Mouse (Mus musculus) gastrocnemius, postnatal 10 days (tissue): ENCODE data around the gene Sipa1l2. TPM values are rescaled to one million over a fixed set of nuclear protein-coding genes. Genes with fewer than 3 reads are reported as not detected.

Experiments
- DNase-seq: peaks from one replicate; pipeline ENCODE4 v3.0.0; 2021; ENCODE audit warnings: mixed read lengths
- total RNA-seq, 2 experiments: library from RNA; stranded (reverse); gene quantifications; 2 replicates each; pipeline ENCODE4 v1.2.3; 2021

Sipa1l2 gene
- total RNA-seq, 2 experiments from 2014 or later: 12.9 to 16.7 TPM

DNA sequence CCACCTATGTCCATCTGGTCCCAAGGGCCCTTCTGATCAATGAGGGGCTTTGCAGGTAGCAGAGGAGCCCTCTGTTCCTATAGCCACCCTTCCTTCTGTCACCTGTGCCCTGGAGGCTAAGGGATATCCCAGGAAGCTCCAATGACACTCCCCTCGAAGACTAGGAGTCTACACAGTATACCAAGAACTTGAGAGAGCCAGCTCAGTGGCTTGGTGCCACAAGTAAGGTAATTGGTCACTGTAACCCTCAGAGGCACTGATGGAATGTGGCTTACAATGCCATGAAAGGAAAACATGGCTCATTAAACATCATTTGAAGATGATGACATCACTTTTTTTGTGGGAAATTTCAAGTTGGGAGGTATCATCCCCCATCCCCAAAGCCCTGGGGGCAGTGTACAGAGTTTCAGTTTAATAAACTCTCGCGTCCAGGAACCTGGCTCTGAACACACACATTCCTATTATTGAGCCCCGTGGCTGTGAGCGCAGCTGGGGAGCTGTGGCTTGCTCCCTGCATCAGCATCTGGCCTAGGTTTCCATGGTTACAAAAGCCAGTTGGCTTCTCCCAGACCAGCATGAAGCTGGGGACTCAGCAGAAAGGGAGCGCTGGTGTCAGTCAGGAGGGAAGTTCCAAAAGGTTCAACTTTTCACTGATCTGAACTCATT lies 104.3 kb downstream of the Sipa1l2 start:
- DNase-seq: no peak

DNA sequence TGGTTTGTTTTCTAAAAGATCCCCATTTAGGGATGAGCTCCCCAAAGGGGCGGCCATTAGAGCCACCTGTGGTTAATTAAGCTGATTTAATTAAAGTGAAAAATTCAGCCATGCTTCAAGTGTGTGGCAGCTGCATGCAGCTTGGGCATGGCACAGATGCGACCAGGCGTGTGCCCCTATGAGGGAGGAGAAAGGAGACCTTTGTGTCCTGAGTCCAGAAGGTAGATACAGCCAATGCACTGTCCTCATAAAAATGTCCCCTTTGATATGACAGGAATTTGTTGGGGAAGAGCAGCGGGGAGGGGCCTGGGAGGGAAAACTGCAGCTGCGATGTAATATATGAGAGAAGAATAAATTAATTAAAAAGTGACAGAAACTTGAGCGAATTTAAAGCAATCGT lies 106.7 kb downstream of the Sipa1l2 start:
- DNase-seq: no peak

DNA sequence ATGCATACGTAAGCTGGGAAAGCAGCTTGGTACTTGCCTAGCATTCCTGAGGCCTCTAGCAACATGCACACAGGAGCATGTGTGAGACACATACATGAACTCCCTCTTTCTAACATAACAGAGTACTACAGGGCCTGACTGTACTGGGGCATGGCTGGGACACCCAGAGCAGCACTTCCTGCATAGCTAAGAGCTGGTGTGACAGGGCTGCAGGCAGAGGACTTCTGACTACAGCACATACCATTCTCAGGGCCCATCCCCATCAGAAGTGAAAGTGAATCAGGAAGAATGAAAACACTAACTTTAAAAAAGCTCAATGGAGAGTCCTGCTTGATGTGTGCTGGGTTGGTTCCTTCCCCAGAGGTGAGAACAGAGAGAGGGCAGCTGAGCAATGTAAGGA lies 108.1 kb downstream of the Sipa1l2 start:
- DNase-seq: no peak

DNA sequence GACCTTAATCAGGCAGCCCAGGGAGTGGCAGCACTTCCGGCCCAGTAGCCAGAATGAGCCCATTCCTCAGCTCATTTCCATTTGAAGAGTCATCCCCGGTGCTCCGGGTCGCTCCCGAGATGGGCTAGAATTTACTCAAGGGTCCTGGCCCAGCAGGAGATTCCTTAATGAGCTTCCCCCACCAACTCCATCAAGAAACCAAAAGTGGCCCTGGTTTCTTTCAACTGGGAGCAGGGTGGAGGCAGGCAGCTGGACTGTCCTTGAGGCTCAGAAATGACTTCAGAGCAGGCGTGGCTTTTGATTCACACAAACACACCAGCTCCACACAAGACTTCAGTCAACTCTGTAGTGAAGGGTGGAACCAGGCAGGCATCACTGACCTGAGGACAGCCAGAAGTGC lies 109.0 kb downstream of the Sipa1l2 start:
- no peak for DNase-seq

DNA sequence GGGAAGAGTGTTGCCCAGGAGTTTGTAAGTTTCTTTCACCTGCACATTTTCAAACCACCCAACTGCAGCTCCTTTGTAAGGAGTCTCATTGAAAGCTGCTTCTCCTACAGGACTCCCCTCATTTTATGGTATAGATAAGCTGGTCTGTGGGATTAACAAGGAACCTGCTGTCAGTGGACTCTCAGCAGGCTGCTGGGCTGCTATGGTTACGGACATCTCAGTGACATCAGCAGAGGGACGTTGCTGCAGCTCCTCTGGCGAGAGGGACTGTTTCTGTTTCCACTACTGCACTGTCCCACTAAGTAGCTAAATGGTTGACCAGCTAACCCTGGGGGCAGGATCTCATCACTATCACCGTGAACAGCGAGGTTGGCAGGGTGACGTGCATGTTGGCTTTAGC lies 120.6 kb downstream of the Sipa1l2 start:
- DNase-seq: no peak

DNA sequence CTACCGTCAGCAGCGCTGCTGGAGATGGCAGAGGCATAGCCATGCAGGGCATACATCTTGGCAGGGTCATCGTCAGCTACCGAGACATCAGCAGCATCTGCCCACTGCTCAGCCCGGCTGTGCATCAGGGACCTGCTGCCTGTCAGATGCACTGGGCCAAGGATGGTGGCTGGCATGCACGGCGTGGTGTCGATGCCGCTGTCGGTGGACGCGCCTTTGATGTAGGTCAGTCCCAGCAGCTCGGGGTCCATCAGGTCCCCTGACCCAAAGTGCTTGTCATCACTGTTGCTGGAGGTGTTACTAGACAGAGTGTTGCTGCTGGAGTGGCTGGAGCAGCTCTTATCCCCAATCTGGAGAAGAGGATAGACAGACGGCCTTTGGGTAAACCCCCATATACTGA lies 122.1 kb downstream of the Sipa1l2 start:
- DNase-seq: no peak

DNA sequence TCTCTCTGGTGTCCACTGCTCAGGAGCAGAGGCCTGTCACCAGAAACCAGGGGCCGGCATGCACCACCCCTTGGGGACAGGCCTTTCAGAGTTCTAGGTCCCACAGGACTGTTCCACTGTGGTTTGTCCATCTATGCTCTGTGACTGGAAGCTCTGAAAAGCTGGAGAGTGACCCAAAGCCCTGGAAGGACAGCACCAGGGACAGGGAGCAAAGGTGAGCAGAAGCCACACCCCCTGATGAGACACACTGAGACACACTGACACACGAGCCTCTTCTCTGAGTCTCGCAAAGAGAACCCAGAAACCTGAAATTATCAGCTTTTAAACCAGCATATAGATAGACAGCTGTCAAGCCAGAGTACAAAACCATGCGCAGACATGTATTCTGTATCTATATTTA lies 123.4 kb downstream of the Sipa1l2 start:
- DNase-seq: no peak

DNA sequence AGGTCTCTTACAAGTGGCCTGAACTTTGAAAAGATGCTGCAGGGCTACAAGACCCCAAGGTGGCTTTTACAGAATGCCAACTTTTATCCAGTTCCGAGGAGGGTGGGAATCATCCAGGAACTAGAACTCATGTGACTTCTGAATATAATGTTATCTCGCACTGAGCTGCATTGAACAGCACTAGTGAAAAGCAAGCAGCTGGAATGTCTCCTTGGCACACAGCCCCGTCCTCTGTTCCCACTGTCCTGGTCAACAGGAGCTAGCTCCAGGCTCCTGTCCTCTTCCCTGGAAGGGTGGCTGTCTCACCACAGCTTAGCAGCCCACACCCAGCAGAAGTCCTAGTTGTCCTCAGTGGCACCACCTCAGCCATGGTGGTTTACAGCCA lies 124.4 kb downstream of the Sipa1l2 start:
- DNase-seq: peak; percentile 41

DNA sequence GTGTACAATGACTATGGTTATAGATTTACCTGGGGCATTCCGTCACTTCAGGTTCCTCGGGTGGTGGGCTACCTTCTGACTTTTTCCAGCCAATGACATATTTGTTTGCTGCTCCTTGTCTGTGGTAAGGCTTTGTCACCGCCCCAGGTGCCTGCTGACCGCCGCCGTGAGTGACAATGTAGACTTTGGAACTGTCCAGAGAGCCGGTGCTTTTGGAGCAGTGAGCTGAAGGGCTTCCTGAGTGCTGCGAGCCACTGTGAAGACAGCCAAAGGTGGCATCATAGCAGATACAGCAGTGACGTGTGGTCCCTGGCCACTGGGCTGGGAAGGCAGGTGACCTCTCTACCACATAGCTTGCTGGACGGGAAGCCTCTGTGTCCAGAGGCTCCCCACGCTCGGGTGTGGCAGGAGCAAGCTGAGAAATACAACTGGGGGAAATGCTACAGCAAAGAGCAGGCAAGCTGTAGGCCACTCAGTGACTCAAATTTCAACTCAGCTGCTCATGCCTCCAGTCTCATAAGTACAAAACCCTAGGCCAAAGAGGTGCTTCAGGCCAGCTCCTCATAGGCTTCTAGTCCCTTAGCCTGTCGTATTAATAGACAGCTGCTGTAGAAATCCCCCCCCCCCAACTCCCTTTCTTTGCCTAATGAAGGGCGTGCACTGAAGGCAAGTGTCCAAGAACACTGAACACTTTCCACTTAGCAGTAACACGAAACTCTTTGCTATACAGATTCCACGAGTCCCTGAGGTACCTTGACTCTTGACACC lies 125.0 kb downstream of the Sipa1l2 start:
- DNase-seq: no peak

DNA sequence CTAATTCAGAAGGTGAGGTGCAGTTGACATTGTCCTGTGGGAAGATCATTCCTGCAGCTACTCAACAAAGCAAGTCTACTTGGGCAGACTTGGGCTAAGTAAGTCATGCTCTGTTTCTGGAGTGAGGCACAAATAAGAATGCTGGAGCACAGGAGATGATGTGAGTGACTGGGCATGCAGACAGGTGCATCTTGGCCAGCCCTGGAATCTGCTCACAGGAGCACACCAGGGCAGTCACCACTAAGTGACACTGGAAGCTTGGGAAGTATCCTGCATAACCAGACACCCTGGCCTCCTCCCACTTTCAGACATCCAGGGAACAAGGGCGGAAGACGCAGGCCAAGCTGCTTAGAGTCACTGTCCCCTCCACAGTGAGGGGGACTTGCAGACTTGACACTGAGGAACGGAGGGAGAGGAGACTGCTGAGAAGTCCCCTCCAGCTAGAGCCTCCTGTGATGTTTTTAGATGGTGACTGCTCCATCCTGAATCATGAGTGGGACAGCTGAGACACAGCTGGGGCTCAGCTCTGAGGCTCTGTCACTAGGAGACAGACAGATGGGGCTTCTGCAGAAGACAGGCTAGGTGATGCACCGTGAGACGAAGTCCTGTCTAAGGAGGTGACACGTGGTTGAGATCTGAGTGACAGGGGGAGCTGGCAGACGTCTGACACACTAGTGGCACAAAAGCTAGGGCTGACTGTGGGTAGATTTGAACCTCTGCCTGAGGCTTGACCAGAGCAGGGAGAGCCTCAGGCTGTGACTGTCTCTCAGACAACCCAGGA lies 134.1 kb downstream of the Sipa1l2 start:
- no peak for DNase-seq

DNA sequence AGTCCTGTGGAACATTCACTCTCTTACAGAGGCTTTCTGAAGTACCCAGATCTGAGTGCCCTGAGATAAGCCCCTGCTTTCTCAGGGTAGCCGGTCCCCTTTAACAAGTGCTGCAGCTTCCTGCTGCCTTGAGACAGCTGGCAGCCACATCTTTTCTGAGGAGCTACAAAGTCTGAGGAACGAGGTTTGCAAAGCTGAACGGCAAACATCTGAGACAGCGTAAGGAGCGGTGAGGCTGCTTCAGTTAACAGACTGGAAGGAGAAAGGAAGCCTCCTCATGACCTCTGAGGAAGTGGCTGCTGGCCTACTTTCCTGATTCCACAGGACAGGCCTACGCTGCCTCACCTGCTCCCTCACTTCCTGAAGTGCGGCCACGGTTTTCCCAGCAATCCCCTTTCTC lies 135.5 kb downstream of the Sipa1l2 start:
- DNase-seq: no peak

DNA sequence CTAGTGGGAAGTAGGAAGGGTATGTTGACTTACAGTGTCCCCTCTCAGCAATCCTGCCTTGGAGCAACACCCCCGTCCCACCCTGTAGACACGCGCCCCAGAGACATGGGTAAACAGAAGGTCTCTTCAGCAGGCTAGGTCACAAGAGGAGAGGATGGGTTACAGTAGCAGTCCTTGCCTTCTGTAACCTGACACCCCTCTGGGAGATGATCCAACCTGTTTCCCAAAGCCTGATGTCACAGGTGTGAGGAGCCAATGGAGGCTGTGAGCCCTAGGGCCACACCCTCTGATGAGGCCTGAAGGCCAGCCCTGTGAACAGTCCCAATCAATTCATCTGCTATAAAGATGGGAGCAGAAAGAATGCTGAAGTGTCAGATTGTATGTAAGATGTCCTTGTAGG lies 138.3 kb downstream of the Sipa1l2 start:
- peak; percentile 60 for DNase-seq

DNA sequence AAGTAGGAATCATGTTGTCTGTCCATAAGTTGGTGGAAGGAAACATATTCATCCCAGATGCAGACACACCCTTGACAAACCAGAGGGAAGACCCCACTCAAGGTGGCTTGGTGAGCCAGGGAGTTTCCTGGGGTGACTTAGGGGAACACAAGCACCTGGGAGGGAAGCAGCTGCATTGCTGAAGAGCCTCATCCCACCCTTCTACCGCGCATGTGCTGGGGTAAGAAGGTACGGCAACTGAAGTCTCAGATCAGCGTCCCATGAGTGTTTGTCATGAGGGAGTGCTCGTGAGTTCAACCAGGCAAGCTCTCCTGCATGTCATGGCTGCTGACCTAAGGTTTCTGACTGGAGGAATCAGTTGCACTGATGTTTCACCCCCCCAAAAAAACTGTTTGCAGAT lies 138.8 kb downstream of the Sipa1l2 start:
- no peak for DNase-seq

DNA sequence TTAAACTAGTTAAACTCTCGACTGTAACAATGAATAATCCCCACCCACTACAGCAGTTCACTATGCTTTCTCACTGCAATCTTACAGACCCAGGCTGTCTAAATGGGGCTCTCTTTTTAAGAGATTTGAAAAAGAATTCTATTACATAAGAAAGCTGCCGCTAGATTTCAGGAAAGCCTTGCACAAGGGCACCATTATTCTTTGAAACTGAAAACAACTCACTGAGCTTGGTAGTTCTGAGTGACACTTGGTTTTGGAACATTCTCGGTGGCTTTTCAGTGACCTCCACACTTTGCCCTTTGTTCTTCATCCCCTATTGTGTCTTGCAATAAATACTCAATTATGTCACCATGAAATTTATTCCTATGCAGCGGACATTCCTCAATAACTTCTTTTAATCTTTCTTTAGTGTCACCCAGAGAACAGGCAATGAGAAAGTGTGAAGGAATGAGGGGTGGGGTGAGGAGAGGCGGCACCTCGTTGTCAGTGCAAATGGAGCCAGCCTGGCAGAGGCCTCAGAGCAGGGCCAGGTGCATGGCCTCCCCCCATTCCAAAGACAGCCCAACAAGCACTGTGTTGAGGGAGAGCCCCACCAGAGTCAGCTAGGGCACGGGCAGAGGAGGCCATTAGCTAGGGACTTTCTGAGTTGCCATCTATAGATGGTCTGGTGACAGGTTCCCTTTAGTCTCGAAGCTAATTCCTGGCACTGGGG lies 140.5 kb downstream of the Sipa1l2 start:
- DNase-seq: no peak

DNA sequence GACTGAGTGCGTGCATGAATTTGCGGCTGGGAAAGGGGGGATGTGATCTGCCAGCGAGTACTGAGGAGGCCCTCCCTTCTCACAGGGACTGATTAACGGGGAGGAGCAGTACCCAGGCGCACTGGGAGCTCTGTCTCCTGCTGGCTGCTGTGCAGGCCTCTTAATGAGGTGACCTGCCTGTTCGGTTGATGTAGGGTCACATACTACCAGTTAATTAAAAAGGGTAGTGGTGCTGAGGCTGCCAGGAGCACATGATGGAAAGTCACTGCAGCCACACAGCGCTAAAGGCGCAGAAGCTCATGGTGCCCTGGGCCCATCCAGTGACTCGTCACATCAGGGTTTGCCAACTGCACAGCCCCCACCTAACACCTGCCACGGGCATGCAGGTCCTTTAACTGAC lies 145.7 kb downstream of the Sipa1l2 start:
- no peak for DNase-seq

DNA sequence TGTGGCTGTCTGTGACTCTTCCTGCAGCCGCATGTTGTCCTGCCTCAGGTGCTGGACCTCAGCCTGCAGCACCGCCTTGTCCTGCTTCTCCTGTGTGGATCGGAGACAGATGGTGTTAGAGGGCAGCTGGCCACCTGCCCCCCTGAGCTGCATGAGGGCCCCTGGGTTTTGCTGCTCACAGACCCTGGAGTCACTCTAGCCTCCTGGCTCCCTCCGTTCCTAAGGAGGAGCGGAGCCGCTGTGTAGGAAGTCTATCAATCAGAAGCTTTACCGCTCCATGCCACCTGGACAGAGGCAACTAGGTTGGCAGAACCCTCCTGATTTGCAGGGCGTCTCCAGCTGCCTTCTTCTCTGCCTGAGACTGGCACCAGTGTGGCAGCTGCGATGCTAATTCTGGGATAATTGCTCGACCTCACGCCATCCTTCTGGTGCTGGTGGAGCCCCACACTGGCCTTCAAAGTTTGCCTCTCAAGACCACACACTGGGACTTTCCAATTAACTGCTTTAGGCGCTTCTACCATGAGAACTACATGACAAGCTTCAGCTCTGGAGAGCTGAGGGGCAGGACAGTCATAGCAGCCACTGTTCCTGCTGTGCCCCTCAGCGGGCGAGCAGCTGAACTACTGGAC lies 150.3 kb downstream of the Sipa1l2 start:
- no peak for DNase-seq

DNA sequence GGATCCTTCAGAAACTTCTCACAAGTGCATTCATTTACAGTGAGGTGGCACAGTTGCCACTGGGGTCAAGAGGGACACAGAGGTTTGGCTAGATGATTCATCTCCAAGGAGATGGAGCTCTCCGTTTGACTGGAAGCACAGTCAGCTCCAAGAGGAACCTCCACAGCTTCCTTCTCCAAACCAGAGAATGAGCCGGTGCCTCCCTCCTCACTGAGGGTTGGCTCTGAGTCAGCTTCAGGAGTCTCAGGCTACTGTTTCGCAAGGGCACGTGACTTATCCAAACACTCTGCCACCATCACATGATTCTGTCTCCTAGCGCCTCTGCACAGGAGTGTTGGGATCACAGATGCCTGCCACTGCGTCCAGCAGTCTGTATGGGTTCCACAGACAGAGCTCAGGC lies 153.5 kb downstream of the Sipa1l2 start:
- DNase-seq: no peak

DNA sequence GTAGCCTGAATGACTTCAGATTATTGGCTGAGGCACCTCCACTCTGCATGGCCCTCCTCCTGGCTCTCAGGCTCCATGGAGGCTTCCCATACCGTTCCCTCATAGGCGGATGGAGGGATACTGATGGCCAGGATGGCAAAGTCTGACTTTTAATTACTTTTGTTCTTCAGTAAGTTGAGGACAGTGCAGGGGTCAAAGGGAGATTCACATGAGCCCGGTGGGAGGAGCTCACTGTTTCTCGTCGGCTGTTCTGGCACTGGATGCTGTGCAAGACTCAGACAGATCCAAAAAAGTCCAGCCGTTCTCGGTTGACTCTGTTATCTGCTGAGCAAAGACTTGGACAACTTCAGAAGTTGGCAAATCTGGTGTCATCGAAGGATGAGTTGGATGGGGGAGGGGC lies 155.0 kb downstream of the Sipa1l2 start:
- DNase-seq: no peak

DNA sequence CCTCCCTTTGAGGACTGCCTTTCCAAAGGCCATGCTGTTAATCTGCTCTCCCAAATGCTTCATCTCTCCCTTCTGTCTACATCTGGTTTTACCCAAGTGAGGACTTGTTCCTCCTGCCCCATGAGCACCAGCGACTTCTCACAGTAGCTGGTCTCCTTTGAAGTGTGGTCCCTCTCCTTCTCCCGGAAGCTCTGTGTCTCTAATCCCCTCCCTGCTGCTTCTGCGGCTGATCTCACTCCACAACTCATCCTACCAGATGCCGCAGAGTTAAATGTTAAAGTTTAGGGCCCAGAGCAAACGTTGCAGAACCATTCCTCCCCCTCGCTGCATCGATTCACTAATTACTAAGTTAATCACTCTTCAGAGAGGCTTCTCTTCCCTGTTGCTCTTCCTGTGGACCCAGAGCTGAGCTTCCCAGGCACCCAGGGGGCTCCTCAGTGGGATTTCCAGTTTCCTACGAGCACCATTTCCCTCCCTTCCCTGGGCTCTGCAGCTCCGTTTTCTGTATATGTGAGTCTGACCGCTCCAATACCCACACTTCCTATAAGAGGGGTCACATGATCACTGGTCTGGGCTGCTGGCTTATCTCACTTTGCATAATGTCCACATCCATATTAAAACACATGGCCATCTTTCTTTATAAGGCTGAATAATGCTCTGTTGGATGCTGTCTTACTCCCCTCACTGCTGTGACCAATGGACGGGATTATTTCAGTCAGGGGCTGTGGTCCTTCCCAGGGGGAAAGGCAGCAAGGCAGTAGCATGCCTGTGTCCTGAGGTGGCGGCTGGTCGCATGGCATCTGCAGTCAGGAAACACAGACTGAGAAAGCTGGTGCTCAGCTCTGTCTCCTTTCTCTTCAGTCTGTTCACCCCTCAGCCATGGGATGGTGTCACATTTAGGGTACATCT lies 156.4 kb downstream of the Sipa1l2 start:
- no peak for DNase-seq

DNA sequence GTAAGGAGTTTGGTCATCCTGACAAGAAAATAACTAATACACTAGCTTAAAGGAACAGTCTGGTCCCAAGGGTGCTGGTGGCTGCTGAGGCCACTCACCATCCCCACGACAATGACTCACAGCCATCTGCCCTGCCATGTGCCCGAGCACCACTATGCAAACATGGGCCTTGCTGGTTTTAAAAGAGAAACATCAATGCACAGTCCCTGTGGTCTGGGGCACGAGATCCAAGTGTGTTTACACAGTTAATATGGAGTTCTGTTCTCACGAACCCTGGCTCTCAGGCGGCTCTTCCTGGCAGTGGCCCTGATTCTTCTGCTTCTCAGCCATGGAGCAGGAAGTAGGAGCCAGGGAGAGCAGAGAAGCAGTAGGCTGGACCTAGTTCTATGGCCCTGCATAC lies 159.0 kb downstream of the Sipa1l2 start:
- no peak for DNase-seq

DNA sequence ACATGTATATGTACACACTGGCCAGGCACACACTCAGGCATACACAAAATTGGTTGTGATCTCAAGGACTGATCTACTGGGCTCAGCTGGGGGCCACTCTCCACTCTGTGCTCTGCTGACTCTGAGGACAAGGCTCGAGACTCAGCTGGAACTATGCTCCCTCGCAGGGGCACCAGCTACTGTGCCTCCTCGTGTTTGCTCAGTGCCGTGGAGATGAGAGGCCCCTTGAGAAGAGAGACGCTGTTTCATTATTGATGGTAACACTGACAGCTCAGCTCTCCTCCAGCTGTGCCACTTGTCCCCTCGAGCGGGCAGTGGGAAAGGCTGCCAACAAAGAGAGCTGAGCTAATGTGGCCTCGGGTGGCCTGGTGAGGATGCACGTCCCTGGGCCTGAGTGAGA lies 161.9 kb downstream of the Sipa1l2 start:
- DNase-seq: no peak
